Mouse (Mus musculus): ENCODE results near the gene Rftn2. TPM values are rescaled to one million over a fixed set of nuclear protein-coding genes. Genes with fewer than 3 reads are reported as not detected.

Rftn2 gene
- polyA plus RNA-seq, 1 experiment from 2014 or later: 14.1 TPM

DNA sequence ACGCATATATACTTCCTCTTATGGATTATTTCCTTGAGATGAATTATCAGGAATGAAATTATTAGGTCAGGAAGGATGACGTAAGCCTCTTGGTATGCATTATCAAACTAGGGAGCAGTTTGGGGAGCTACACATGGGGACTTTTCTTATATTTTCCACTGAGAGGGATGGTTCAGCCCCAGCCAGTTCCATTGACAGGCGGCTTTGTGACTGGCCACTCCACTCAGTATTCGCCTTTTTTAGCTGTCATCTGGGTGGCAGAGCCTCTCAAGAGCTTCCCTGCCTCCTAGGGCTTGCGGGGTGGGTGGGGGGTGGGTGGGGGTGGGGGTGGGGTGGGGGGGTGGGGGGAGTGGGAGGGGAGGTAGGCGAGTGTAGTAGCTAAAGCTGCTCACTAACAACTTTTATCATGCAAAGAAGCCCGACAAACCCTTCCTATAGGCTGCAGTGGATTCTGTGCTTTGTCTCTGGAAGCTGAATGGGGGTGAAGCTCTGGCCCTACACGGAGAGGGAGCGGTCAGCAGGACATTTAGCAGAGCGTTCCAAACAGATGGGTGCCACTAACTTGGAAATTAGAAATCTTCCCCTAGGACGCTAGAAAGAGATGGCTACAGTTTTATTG, 39.9 kb downstream of the Rftn2 start:
- Histone ChIP-seq H3K4me2 (ENCODE audit: low read depth, low read length) (no peak overlapping the region), H3K4me3 (ENCODE audit: low read length) (no peak overlapping the region), H3K4me1 (replicated peaks; ENCODE audit: control insufficient read depth, insufficient read depth, low read length) (no peaks in the 10 kb centered on the region; the same call in 1 of the 2 replicates), H3K27me3 (ENCODE audit: control insufficient read depth, insufficient read depth, low read depth, low read length) (no peaks in the 10 kb centered on the region), H3K9me3 (ENCODE audit: control insufficient read depth, low read length) (no peaks in the 10 kb centered on the region), H3K9ac (ENCODE audit: low read length) (no peak overlapping the region), H3K27ac (ENCODE audit: low read length) (no peak overlapping the region), H3K36me3 (ENCODE audit: control insufficient read depth, insufficient read depth, low read length) (peaks cover 2% of the 10 kb centered on the region; the same call in 1 of the 2 replicates)
- 38% methylated on average over 11 of the region's 11 CpGs for WGBS
- no peak for ATAC-seq (ENCODE audit: low read depth)

DNA sequence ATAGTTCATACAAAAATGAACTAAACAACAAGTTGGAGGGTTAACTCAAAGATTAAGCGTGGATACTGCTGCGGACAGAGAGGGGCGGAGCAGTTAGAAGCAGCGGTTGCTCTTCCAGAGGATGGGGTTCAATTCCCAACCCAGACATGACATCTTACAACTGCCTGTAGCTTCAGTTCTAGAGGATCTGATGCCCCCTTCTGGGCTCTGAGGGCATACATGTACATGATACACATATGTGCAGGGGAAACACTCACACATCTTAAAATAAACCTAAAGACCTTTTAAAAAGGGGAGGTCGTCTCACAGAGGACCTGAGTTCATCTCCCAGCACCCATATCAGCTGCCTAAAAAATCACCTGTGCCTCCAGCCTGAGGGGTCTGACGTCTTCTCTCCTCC, 40.9 kb downstream of the Rftn2 start:
- H3K4me2 ChIP-seq (ENCODE audit: low read depth, low read length): no peak overlapping the region
- H3K27me3 ChIP-seq (ENCODE audit: control insufficient read depth, insufficient read depth, low read depth, low read length): no peaks in the 10 kb centered on the region
- H3K4me1 ChIP-seq (replicated peaks; ENCODE audit: control insufficient read depth, insufficient read depth, low read length): no peaks in the 10 kb centered on the region
- 81% methylated on average over 6 of the region's 6 CpGs for WGBS
- peaks cover 11% of the 10 kb centered on the region for H3K36me3 ChIP-seq (ENCODE audit: control insufficient read depth, insufficient read depth, low read length)
- no peaks in the 10 kb centered on the region; the same call in 1 of the 2 replicates for H3K9me3 ChIP-seq (ENCODE audit: control insufficient read depth, low read length)
- no peak overlapping the region for H3K27ac ChIP-seq (ENCODE audit: low read length)
- no peak overlapping the region for H3K9ac ChIP-seq (ENCODE audit: low read length)
- no peak for ATAC-seq (ENCODE audit: low read depth)
- H3K4me3 ChIP-seq (ENCODE audit: low read length): no peak overlapping the region

DNA sequence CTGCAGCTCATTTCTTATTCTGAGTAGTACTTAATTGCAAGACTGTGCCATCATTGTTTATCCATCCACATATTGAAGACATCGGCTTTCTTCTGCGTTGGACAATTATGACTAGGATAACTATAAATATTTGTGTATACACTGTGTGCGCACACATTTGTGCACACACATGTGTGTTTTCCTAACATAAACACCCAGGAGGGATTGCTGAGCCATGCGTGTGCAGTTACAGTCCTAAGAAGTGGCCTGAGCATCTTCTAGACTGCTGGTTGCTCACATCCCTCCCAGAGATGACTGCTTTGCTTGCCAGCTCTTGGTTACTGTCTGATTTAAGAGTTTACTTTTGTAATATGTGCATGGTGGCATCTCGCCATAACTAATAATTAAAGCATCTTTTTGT, 44.2 kb downstream of the Rftn2 start:
- ATAC-seq (ENCODE audit: low read depth): no peak

DNA sequence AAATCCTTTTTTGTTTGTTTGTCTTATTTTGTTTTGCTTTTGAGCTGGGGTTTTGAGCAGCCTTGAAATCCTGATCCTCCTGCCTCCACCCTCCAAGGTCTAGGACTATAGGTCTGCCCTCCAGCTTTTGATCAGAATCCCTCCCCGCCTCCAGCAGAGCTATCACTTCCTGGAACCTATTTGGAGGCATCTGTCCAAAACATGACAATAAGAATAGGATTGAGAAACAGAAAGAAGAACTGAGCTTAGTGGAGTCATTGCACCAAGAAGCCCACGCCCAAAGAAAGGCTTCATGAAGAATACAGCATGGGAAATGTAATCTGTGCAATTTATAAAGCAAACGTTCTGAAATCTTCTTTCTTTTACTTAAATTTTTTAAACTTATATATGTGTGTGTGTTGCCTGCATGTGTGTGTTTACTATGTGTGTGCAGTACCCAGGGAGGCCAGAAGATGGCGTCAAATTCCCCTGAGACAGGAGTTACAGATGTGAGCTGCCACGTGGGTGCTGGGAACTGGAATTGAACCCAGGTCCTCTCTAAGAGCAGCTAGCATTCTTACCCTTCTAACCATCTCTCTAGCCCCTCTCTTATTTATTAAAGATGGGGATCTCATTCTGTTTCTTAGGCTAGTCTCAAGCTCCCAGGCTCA, 46.5 kb downstream of the Rftn2 start:
- H3K4me2 ChIP-seq (ENCODE audit: low read depth, low read length): no peak overlapping the region
- H3K4me1 ChIP-seq (replicated peaks; ENCODE audit: control insufficient read depth, insufficient read depth, low read length): no peaks in the 10 kb centered on the region
- no peak for ATAC-seq (ENCODE audit: low read depth)
- no peak overlapping the region for H3K27ac ChIP-seq (ENCODE audit: low read length)
- 80% methylated on average over 5 of the region's 5 CpGs for WGBS
- no peak overlapping the region for H3K9ac ChIP-seq (ENCODE audit: low read length)
- peaks cover 17% of the 10 kb centered on the region for H3K36me3 ChIP-seq (ENCODE audit: control insufficient read depth, insufficient read depth, low read length)
- H3K4me3 ChIP-seq (ENCODE audit: low read length): no peak overlapping the region
- peaks cover 3% of the 10 kb centered on the region; the same call in 1 of the 2 replicates for H3K9me3 ChIP-seq (ENCODE audit: control insufficient read depth, low read length)
- H3K27me3 ChIP-seq (ENCODE audit: control insufficient read depth, insufficient read depth, low read depth, low read length): no peaks in the 10 kb centered on the region

More for the DNA sequence above, 44.2 kb downstream of the Rftn2 start:
- Histone ChIP-seq H3K27ac (ENCODE audit: low read length) (no peak overlapping the region), H3K4me2 (ENCODE audit: low read depth, low read length) (no peak overlapping the region), H3K9me3 (ENCODE audit: control insufficient read depth, low read length) (peaks cover 3% of the 10 kb centered on the region; the same call in 1 of the 2 replicates), H3K9ac (ENCODE audit: low read length) (no peak overlapping the region), H3K36me3 (ENCODE audit: control insufficient read depth, insufficient read depth, low read length) (peaks cover 17% of the 10 kb centered on the region), H3K4me3 (ENCODE audit: low read length) (no peak overlapping the region), H3K4me1 (replicated peaks; ENCODE audit: control insufficient read depth, insufficient read depth, low read length) (no peaks in the 10 kb centered on the region), H3K27me3 (ENCODE audit: control insufficient read depth, insufficient read depth, low read depth, low read length) (no peaks in the 10 kb centered on the region)
- whole genome bisulfite sequencing: 59% methylated on average over 5 of the region's 5 CpGs

DNA sequence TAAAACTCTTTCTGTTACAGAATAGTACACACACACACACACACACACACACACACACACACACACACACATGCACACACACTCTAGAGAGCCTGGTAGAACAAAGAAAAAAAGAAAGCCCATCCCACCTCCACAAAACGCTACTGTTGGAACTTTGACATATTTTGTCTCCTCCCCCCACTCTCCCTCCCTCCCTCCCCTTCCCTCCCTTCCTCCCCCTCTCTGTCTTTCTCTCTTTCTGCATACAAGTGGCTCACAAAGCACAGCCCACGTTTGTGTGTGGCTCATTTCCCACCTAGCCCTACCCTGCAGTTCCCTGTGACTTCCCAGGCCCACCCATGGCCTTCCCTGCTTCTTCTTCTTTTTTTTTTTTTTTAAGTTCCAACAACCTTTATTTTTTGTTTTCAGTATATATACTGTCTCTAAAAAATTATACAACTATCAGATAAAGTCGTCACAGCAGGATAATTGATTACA, 52.0 kb downstream of the Rftn2 start:
- ATAC-seq (ENCODE audit: low read depth): no peak
- Histone ChIP-seq H3K4me3 (ENCODE audit: low read length) (no peak overlapping the region), H3K4me2 (ENCODE audit: low read depth, low read length) (no peak overlapping the region), H3K9ac (ENCODE audit: low read length) (no peak overlapping the region), H3K27ac (ENCODE audit: low read length) (no peak overlapping the region), H3K36me3 (ENCODE audit: control insufficient read depth, insufficient read depth, low read length) (no peaks in the 10 kb centered on the region), H3K4me1 (replicated peaks; ENCODE audit: control insufficient read depth, insufficient read depth, low read length) (no peaks in the 10 kb centered on the region), H3K9me3 (ENCODE audit: control insufficient read depth, low read length) (no peaks in the 10 kb centered on the region), H3K27me3 (ENCODE audit: control insufficient read depth, insufficient read depth, low read depth, low read length) (no peaks in the 10 kb centered on the region)
- 17% methylated on average over 3 of the region's 3 CpGs for WGBS

DNA sequence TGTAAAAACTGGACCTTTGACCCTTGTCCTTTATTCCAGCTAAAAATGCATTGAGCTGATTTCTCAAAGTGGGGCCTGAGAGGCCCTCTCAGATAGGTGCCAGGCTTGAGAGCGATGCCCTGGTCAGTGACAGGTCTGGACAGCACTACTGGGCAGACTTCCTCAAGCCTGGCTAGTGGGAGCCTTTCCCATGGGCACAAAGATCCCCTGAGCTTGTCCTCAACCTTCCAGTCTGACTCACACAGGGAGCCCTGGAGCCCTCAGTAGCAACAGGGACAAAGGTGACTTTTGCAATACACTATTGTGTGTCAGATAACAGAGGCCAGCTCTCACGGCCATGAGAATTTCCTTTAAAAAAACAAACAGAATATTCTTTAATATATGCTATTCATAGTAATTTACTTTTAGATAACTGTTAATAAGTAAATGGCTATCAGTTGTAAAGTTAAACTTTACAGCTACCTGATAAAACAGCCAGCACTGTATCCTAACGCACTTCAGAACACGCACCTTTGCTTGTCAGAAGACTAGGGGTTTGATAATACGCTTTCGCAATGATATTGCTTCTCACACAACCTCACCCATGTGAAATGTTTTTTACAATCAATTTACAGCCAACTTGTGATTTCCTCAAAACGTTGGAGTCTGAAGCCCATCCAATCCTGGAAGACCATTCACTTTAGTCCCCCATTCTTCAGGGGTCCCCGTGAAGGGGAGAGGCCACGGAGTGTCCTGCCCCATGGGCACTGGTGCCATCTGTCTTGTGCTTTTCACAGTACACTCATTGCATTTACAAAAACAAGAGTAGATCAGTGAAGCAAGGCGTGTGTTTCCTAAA, 52.6 kb downstream of the Rftn2 start:
- 74% methylated on average over 10 of the region's 10 CpGs for whole genome bisulfite sequencing
- ATAC-seq (ENCODE audit: low read depth): no peak
- H3K27me3 ChIP-seq (ENCODE audit: control insufficient read depth, insufficient read depth, low read depth, low read length): no peaks in the 10 kb centered on the region

DNA sequence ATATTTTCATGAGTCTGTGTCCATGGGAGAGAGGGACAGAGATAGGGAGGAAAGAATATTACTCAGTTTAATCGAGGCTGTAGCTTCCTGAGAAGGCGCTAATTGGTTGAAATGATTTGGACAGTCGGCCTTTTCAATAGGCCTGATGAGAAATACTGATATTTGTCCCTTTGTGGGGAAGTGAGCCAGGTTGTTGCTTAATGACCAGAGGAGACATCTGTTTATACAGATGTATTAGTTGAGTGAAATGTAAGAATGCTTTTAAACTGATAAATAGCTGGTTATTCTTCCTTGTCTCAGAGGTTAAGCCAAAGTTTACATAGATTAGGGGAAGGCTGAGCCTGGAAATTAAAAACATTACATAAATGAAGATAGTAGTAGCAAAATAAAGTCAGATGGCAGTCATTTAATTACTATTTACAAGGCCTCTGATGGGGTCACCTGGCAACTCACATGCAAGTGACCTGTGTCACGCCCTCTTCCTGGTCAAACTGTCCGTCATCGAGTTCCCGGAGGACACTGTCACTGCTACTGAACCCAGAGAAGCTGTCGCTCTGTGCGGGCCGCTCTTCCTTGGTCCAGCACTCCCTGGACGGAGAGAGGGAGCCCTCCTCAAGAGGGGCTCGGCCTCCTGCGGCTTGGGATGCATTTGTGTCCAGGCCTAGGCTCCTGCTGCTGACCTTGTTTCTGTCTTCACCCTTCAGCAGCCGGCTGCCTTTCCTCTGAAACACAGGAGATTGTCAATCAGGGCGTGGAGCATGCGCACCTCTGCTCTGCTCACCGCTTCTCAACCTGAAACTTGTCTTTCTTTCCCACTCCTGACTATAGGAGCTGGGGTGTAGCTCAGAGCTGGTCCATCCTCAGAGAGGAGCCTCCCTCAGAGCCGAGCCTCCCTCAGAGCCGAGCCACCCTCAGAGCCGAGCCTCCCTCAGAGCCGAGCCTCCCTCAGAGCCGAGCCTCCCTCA, 54.9 kb downstream of the Rftn2 start:
- Histone ChIP-seq H3K36me3 (ENCODE audit: control insufficient read depth, insufficient read depth, low read length) (0 out of 2 replicates have a peak, but pooled peaks cover 2% of the 10 kb centered on the region), H3K9me3 (ENCODE audit: control insufficient read depth, low read length) (peaks cover 4% of the 10 kb centered on the region), H3K4me1 (replicated peaks; ENCODE audit: control insufficient read depth, insufficient read depth, low read length) (no peaks in the 10 kb centered on the region), H3K27ac (ENCODE audit: low read length) (no peak overlapping the region), H3K4me3 (ENCODE audit: low read length) (no peak overlapping the region), H3K9ac (ENCODE audit: low read length) (no peak overlapping the region), H3K27me3 (ENCODE audit: control insufficient read depth, insufficient read depth, low read depth, low read length) (no peaks in the 10 kb centered on the region), H3K4me2 (ENCODE audit: low read depth, low read length) (no peak overlapping the region)
- ATAC-seq (ENCODE audit: low read depth): no peak; the same call in 1 of the 2 replicates
- WGBS: 60% methylated on average over 22 of the region's 22 CpGs

More for the DNA sequence above, 52.6 kb downstream of the Rftn2 start:
- Histone ChIP-seq H3K27ac (ENCODE audit: low read length) (no peak overlapping the region), H3K36me3 (ENCODE audit: control insufficient read depth, insufficient read depth, low read length) (0 out of 2 replicates have a peak, but pooled peaks cover 2% of the 10 kb centered on the region), H3K4me2 (ENCODE audit: low read depth, low read length) (no peak overlapping the region), H3K4me3 (ENCODE audit: low read length) (no peak overlapping the region), H3K4me1 (replicated peaks; ENCODE audit: control insufficient read depth, insufficient read depth, low read length) (no peaks in the 10 kb centered on the region), H3K9ac (ENCODE audit: low read length) (no peak overlapping the region), H3K9me3 (ENCODE audit: control insufficient read depth, low read length) (peaks cover 4% of the 10 kb centered on the region)

DNA sequence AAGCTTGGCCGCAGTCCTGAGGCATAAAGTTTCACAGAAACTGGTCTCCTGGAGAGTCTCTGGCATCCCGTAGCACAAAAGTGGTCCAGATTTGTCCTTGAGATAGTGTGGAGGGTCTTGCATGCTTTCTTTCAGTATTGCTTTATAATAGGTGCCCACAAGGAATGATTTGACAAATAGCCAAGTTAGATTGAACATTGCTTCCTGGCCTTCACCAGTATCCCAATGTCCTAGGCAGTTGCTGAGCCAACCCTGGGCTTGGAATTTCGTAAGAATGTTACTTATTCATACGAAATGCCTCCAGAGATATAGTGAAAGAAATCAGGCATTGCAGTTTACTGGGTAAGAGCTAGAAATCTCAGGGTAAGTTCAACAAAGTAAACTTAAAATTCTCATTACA, 58.0 kb downstream of the Rftn2 start:
- no peak overlapping the region for H3K27ac ChIP-seq (ENCODE audit: low read length)
- no peak overlapping the region for H3K4me2 ChIP-seq (ENCODE audit: low read depth, low read length)
- no peak for ATAC-seq (ENCODE audit: low read depth)
- H3K27me3 ChIP-seq (ENCODE audit: control insufficient read depth, insufficient read depth, low read depth, low read length): no peaks in the 10 kb centered on the region
- no peak overlapping the region for H3K4me3 ChIP-seq (ENCODE audit: low read length)
- no peaks in the 10 kb centered on the region for H3K4me1 ChIP-seq (replicated peaks; ENCODE audit: control insufficient read depth, insufficient read depth, low read length)
- peaks cover 4% of the 10 kb centered on the region for H3K9me3 ChIP-seq (ENCODE audit: control insufficient read depth, low read length)
- 0 out of 2 replicates have a peak, but pooled peaks cover 2% of the 10 kb centered on the region for H3K36me3 ChIP-seq (ENCODE audit: control insufficient read depth, insufficient read depth, low read length)
- no peak overlapping the region for H3K9ac ChIP-seq (ENCODE audit: low read length)
- WGBS: 94% methylated on average over 4 of the region's 4 CpGs
